Mouse (Mus musculus) G1E (cell line): ENCODE measurements around the gene Pkib.

Source experiments
- CTCF ChIP-seq: IDR thresholded peaks from 2 replicates; pipeline ENCODE4 v1.5.1; 2012; ENCODE audit warnings: low read depth, low read length, inconsistent platforms, mixed read lengths
- GATA1 ChIP-seq: IDR thresholded peaks from 2 replicates; pipeline ENCODE4 v1.6.1; 2012; ENCODE audit warnings: borderline replicate concordance, low read length, inconsistent platforms, mixed read lengths
- GATA2 ChIP-seq: IDR thresholded peaks from 2 replicates; pipeline ENCODE4 v1.6.1; 2012; ENCODE audit warnings: low read depth, low read length, inconsistent platforms, borderline replicate concordance
- POLR2AphosphoS5 ChIP-seq: IDR thresholded peaks from 2 replicates; pipeline ENCODE4 v1.6.1; 2012; ENCODE audit warnings: low read depth, low read length, inconsistent platforms; ENCODE audit not compliant: insufficient replicate concordance
- TAL1 ChIP-seq: conservative IDR thresholded peaks from 2 replicates; pipeline ENCODE4 v1.6.1; 2012; ENCODE audit warnings: low read depth, low read length, inconsistent platforms, mixed read lengths

DNA sequence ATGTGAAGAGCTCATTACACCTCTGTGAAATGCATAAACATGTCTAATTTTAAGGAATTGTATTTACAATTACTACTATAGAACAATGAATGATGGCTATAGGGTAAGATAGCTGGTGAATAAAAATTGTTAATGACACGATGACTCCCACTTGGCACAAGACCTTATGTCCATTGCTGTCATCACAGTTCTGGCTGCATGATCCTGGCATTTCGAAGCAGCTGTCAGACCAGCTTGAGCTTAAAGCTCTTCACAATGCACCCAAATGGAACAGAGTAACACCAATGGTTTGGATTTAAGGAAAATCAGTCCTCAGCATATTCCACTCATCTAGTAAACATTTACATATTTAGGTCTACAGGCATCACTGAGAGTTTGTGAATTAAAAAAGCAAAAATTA is 37.5 kb upstream of the Pkib start:
- TF ChIP-seq CTCF (no peak), TAL1 (no peak), GATA1 (no peak), GATA2 (no peak), POLR2AphosphoS5 (no peak)
